Mouse (Mus musculus) heart, embryonic 11.5 days (tissue): ENCODE measurements around the gene Tmem135. TPM values are rescaled to one million over a fixed set of nuclear protein-coding genes. Genes with fewer than 3 reads are reported as not detected.

Source experiments
- ATAC-seq: fragments of 200-750 bp; cut with Nextera tagmentation; replicated peaks from 2 replicates; pipeline ENCODE4 v1.8.0; 2017; ENCODE audit warnings: moderate library complexity; ENCODE audit not compliant: insufficient number of reproducible peaks, low FRiP score, low TSS enrichment
- H3K27ac ChIP-seq: fragments of 300-500 bp; sonication (generic); 2 replicates; pipeline ENCODE4 v1.5.1; 2014; ENCODE audit warnings: mild to moderate bottlenecking, low read depth, low read length
- H3K27me3 ChIP-seq: fragments of 300-500 bp; sonication (generic); 2 replicates; pipeline ENCODE4 v1.6.1; 2014; ENCODE audit warnings: mild to moderate bottlenecking, low read length, mixed read lengths; ENCODE audit not compliant: control insufficient read depth, insufficient read depth
- H3K36me3 ChIP-seq: fragments of 300-500 bp; sonication (generic); 2 replicates; pipeline ENCODE4 v1.6.1; 2014; ENCODE audit warnings: mild to moderate bottlenecking, low read length, moderate library complexity, mixed read lengths; ENCODE audit not compliant: control insufficient read depth, insufficient read depth
- H3K4me1 ChIP-seq: fragments of 300-500 bp; sonication (generic); 2 replicates; pipeline ENCODE4 v1.6.1; 2014; ENCODE audit warnings: low read length; ENCODE audit not compliant: control insufficient read depth, insufficient read depth
- H3K4me2 ChIP-seq: fragments of 300-500 bp; sonication (generic); 2 replicates; pipeline ENCODE4 v1.6.1; 2014; ENCODE audit warnings: mild to moderate bottlenecking, moderate library complexity
- H3K4me3 ChIP-seq: fragments of 300-500 bp; sonication (generic); 2 replicates; pipeline ENCODE4 v1.5.1; 2014; ENCODE audit warnings: low read depth, low read length
- H3K9ac ChIP-seq: fragments of 300-500 bp; sonication (generic); 2 replicates; pipeline ENCODE4 v1.6.1; 2014; ENCODE audit warnings: mild to moderate bottlenecking, low read depth, low read length, moderate library complexity
- H3K9me3 ChIP-seq: fragments of 300-500 bp; sonication (generic); replicated peaks from 2 replicates; pipeline ENCODE4 v1.6.1; 2016; ENCODE audit warnings: low read length; ENCODE audit not compliant: control insufficient read depth
- WGBS: fragments of 180-500 bp; shearing (Covaris S2); extraction: QIAGEN DNeasy Blood & Tissue Kit; methylation state at CpG from one replicate; pipeline ENCODE4 v1.1.7; 2014; ENCODE audit not compliant: insufficient replicate concordance; 5-methylcytosine and 5-hydroxymethylcytosine counted together
- polyA plus RNA-seq: library from polyadenylated mRNA; unstranded; fragments of >200 nt; fragmentation: Nextera tagmentation; extraction: Ambion mirVana; gene quantifications from 2 replicates; pipeline ENCODE4 v1.2.1, GENCODE M21; 2014

Gene Tmem135
- polyA plus RNA-seq, 1 experiment from 2014 or later, result 27.2 TPM

- H3K4me1 ChIP-seq, result peaks cover 16% of the 10 kb centered on the region; the same call in 1 of the 2 replicates
- 68% methylated on average over 3 of the region's 3 CpGs for WGBS
Observed at GRCm38 (mm10) chr7:89411346-89411745, 7.3 kb upstream of the Tmem135 start.

GRCm38 (mm10) chr7:89410294-89410693 is 6.3 kb upstream of the Tmem135 start:
- no peaks in the 10 kb centered on the region for H3K9me3 ChIP-seq
- ATAC-seq, result no peak
- 62% methylated on average over 4 of the region's 4 CpGs for WGBS
- peaks cover 8% of the 10 kb centered on the region; the same call in 1 of the 2 replicates for H3K36me3 ChIP-seq
- H3K4me2 ChIP-seq, result no peak overlapping the region
- H3K27ac ChIP-seq, result no peak overlapping the region
- H3K4me1 ChIP-seq, result peaks cover 18% of the 10 kb centered on the region; the same call in 1 of the 2 replicates
- H3K9ac ChIP-seq, result no peak overlapping the region
- no peaks in the 10 kb centered on the region for H3K27me3 ChIP-seq
- no peak overlapping the region for H3K4me3 ChIP-seq

More at GRCm38 (mm10) chr7:89411346-89411745, 7.3 kb upstream of the Tmem135 start:
- no peaks in the 10 kb centered on the region for H3K9me3 ChIP-seq
- no peak overlapping the region for H3K27ac ChIP-seq
- no peak overlapping the region for H3K4me3 ChIP-seq
- ATAC-seq, result 0 out of 2 replicates have a peak, but pooled peaks have one; percentile 35
- H3K9ac ChIP-seq, result no peak overlapping the region
- no peak overlapping the region for H3K4me2 ChIP-seq
- no peaks in the 10 kb centered on the region for H3K27me3 ChIP-seq
- peaks cover 8% of the 10 kb centered on the region; the same call in 1 of the 2 replicates for H3K36me3 ChIP-seq

GRCm38 (mm10) chr7:89407006-89407940 is 3.3 kb upstream of the Tmem135 start:
- Histone ChIP-seq H3K9me3 (no peaks in the 10 kb centered on the region), H3K4me2 (peak overlapping the region; percentile 4), H3K9ac (no peak overlapping the region), H3K36me3 (peaks cover 6% of the 10 kb centered on the region; the same call in 1 of the 2 replicates), H3K4me3 (no peak overlapping the region), H3K27ac (no peak overlapping the region), H3K27me3 (no peaks in the 10 kb centered on the region), H3K4me1 (peaks cover 21% of the 10 kb centered on the region; the same call in 1 of the 2 replicates)
- ATAC-seq, result no peak
- 85% methylated on average over 24 of the region's 24 CpGs for WGBS

- 46% methylated on average over 1 of the region's 1 CpGs for WGBS
- peaks cover 3% of the 10 kb centered on the region; the same call in 1 of the 2 replicates for H3K36me3 ChIP-seq
- peaks cover 18% of the 10 kb centered on the region; the same call in 1 of the 2 replicates for H3K4me1 ChIP-seq
- H3K4me3 ChIP-seq, result peak overlapping the region; percentile 31
- H3K27ac ChIP-seq, result no peak overlapping the region
- ATAC-seq, result no peak
- no peaks in the 10 kb centered on the region for H3K27me3 ChIP-seq
- H3K9ac ChIP-seq, result peak overlapping the region; percentile 31; the same call in 1 of the 2 replicates
- H3K4me2 ChIP-seq, result peak overlapping the region; percentile 60
- no peaks in the 10 kb centered on the region for H3K9me3 ChIP-seq
Observed at GRCm38 (mm10) chr7:89406011-89406410, 2.0 kb upstream of the Tmem135 start.

GRCm38 (mm10) chr7:89404734-89405440 is 865 bp upstream of the Tmem135 start:
- Histone ChIP-seq H3K4me3 (peak overlapping the region; percentile 89), H3K27ac (peak overlapping the region; percentile 95), H3K36me3 (peaks cover 3% of the 10 kb centered on the region; the same call in 1 of the 2 replicates), H3K4me2 (peak overlapping the region; percentile 97), H3K9me3 (no peaks in the 10 kb centered on the region), H3K9ac (peak overlapping the region; percentile 90), H3K27me3 (no peaks in the 10 kb centered on the region), H3K4me1 (peaks cover 9% of the 10 kb centered on the region; the same call in 1 of the 2 replicates)
- under 1% methylated on average over 35 of the region's 35 CpGs for WGBS
- peak; percentile 22; the same call in 1 of the 2 replicates for ATAC-seq

GRCm38 (mm10) chr7:89403053-89403972 is 709 bp downstream of the Tmem135 start:
- H3K27ac ChIP-seq, result peak overlapping the region; percentile 95
- peaks cover 3% of the 10 kb centered on the region; the same call in 1 of the 2 replicates for H3K36me3 ChIP-seq
- H3K9me3 ChIP-seq, result no peaks in the 10 kb centered on the region
- H3K4me2 ChIP-seq, result peak overlapping the region; percentile 97
- peak overlapping the region; percentile 90 for H3K9ac ChIP-seq
- 4% methylated on average over 52 of the region's 52 CpGs for WGBS
- H3K4me3 ChIP-seq, result peak overlapping the region; percentile 89
- H3K4me1 ChIP-seq, result peaks cover 9% of the 10 kb centered on the region; the same call in 1 of the 2 replicates
- peak; percentile 84 for ATAC-seq
- no peaks in the 10 kb centered on the region for H3K27me3 ChIP-seq

GRCm38 (mm10) chr7:89401936-89402335 is 2.1 kb downstream of the Tmem135 start:
- Histone ChIP-seq H3K4me2 (no peak overlapping the region), H3K27ac (no peak overlapping the region), H3K36me3 (no peaks in the 10 kb centered on the region), H3K4me3 (no peak overlapping the region), H3K9me3 (no peaks in the 10 kb centered on the region), H3K4me1 (peaks cover 9% of the 10 kb centered on the region; the same call in 1 of the 2 replicates), H3K9ac (no peak overlapping the region), H3K27me3 (no peaks in the 10 kb centered on the region)
- no peak for ATAC-seq
- WGBS, result 78% methylated on average over 3 of the region's 3 CpGs
